Comparison of ENCODE assay signal across 1 mouse cellular context in the genomic region with DNA sequence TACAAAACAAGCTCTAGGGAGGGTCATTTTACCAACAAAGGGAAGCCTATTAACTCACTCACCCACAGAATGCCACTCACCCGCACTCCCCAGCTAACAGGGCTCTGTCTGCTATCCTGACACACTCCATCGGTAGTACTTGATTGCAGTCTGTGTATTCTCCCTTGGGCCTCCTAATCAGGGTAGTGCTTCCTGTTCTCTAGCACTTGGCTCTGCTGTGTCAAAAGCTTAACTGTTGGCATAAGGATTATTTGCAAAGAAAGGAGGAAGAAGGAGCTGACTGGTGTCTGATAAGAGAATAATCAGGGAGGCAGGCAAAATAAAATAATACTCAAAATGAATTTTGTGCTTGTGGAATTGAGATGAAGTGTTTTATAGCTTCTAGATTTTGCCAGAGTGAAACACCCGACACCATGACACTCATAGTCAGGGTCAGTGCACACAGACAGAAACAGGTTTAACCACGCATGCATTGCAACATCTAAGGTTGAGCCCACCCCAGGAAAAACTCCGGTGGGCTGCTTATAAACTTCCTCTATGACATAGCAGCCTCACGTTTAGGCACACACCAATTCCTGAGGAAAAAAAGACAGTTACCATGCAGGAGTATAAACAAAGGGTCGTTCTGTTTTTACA.
A peak's percentile ranks its signal among the peaks of the same experiment; 100 is the strongest.
TF ChIP-seq lines count a peak whose summit lies in the region.

No protein-coding gene starts in this region.

TF ChIP-seq in MEL, 35 proteins besides CTCF, POLR2A, EP300 and RAD21:
- TF ChIP-seq GABPA (IDR thresholded peaks at IDR 0.05; ENCODE audit: low read depth, low read length) (no peak; the same call in 1 of the 2 replicates), ETS1 (IDR thresholded peaks at IDR 0.05; ENCODE audit: low read depth, low read length) (peak; percentile 95), ZMIZ1 (IDR thresholded peaks at IDR 0.05; ENCODE audit: low read depth, low read length) (peak; percentile 92), SMC3 (IDR thresholded peaks at IDR 0.05; ENCODE audit: low read depth, low read length) (0 out of 2 replicates have a peak, but pooled peaks have one; percentile 19), MAFK (IDR thresholded peaks at IDR 0.05; ENCODE audit: borderline replicate concordance, low read depth, low read length) (peak; percentile 70), CHD2 (IDR thresholded peaks at IDR 0.05; ENCODE audit: low read length) (no peak; the same call in 1 of the 2 replicates), USF2 (IDR thresholded peaks at IDR 0.05; ENCODE audit: borderline replicate concordance in 1 of 2, insufficient read depth in 1 of 2, low read depth in 1 of 2, low read length in 2 of 2) (no peak), POLR2AphosphoS2 (IDR thresholded peaks at IDR 0.05; ENCODE audit: low read length) (peak; percentile 86), TAL1 (IDR thresholded peaks at IDR 0.05; ENCODE audit: low read length) (peak; percentile 78), UBTF (IDR thresholded peaks at IDR 0.05; ENCODE audit: borderline replicate concordance, insufficient read depth, low read depth, low read length) (no peak), MYC (IDR thresholded peaks at IDR 0.05; ENCODE audit: low read depth, low read length) (peak; percentile 69; the same call in 1 of the 2 replicates), MEF2A (IDR thresholded peaks at IDR 0.05; ENCODE audit: extremely low read depth, insufficient replicate concordance, low read depth, low read length, poor library complexity, severe bottlenecking) (no peak; the same call in 1 of the 2 replicates), ZNF384 (IDR thresholded peaks at IDR 0.05; ENCODE audit: low read depth, low read length) (no peak), ZC3H11A (IDR thresholded peaks at IDR 0.05; ENCODE audit: low read depth, low read length) (peak; percentile 20; the same call in 1 of the 2 replicates), MXI1 (IDR thresholded peaks at IDR 0.05; ENCODE audit: low read depth, low read length) (peak; percentile 78), SIN3A (IDR thresholded peaks at IDR 0.05; ENCODE audit: low read length) (peak; percentile 94), TBP (IDR thresholded peaks at IDR 0.05; ENCODE audit: low read depth, low read length) (peak; percentile 93), RCOR1 (IDR thresholded peaks at IDR 0.05; ENCODE audit: low read depth, low read length) (peak; percentile 96), TCF12 (IDR thresholded peaks at IDR 0.05; ENCODE audit: low read depth, low read length) (peak; percentile 93), MAX (IDR thresholded peaks at IDR 0.05; ENCODE audit: low read length) (peak; percentile 72), ZKSCAN1 (IDR thresholded peaks at IDR 0.05; ENCODE audit: low read depth, low read length) (no peak), ELF1 (IDR thresholded peaks at IDR 0.05; ENCODE audit: low read depth, low read length) (peak; percentile 83), USF1 (IDR thresholded peaks at IDR 0.05; ENCODE audit: low read depth, low read length) (0 out of 2 replicates have a peak, but pooled peaks have one; percentile 32), NELFE (IDR thresholded peaks at IDR 0.05; ENCODE audit: low read depth, low read length) (peak; percentile 75), GATA1 (IDR thresholded peaks at IDR 0.05; ENCODE audit: low read depth, low read length) (peak; percentile 98), POLR2AphosphoS5 (IDR thresholded peaks at IDR 0.05; ENCODE audit: borderline replicate concordance, low read depth, low read length) (peak; percentile 61; the same call in 1 of the 2 replicates), CHD1 (IDR thresholded peaks at IDR 0.05; ENCODE audit: low read depth, low read length) (no peak), MAZ (IDR thresholded peaks at IDR 0.05; ENCODE audit: low read depth, low read length) (peak; percentile 84), HCFC1 (IDR thresholded peaks at IDR 0.05; ENCODE audit: low read depth, low read length) (peak; percentile 72), E2F4 (IDR thresholded peaks at IDR 0.05; ENCODE audit: borderline replicate concordance, low read depth, low read length) (peak; percentile 37), MYB (IDR thresholded peaks at IDR 0.05; ENCODE audit: low read depth, low read length) (peak; percentile 82), NRF1 (IDR thresholded peaks at IDR 0.05; ENCODE audit: insufficient read depth, low read depth, low read length, poor library complexity, severe bottlenecking) (no peak), BHLHE40 (IDR thresholded peaks at IDR 0.05; ENCODE audit: borderline replicate concordance, low read depth, low read length) (peak; percentile 73; the same call in 1 of the 2 replicates), JUND (IDR thresholded peaks at IDR 0.05; ENCODE audit: low read depth, low read length) (peak; percentile 87), KAT2A (conservative IDR thresholded peaks at IDR 0.05; ENCODE audit: low read depth, low read length) (no peak)
